In genomic region chr11:5762633-5762982, GRCm38 (mm10) we compare ENCODE assay signal across 8 mouse cellular contexts. TPM values are rescaled to one million over a fixed set of nuclear protein-coding genes. Genes with fewer than 3 reads are reported as not detected.
DNase-seq lines count a peak whose midpoint lies in the region; ATAC-seq and TF ChIP-seq lines count a peak whose summit lies in the region.

No protein-coding gene starts in this region.

- H3K27ac ChIP-seq in lung, embryonic 14.5 days (ENCODE audit: low read depth) = peak overlapping the region; percentile 94
- H3K27ac ChIP-seq in embryonic fibroblast, embryonic 13.5 days (ENCODE audit: insufficient read depth, low read length) = no peak overlapping the region; the same call in 1 of the 2 replicates
- H3K27ac ChIP-seq in limb, embryonic 13.5 days = peak overlapping the region; percentile 88; the same call in 1 of the 2 replicates
- no peak overlapping the region for H3K27ac ChIP-seq in olfactory bulb, adult 2 months (ENCODE audit: insufficient read depth, low read depth, low read length)

- no peaks in the 10 kb centered on the region for H3K27me3 ChIP-seq in lung, embryonic 14.5 days (ENCODE audit: insufficient read depth, low read length)
- no peaks in the 10 kb centered on the region for H3K27me3 ChIP-seq in limb, embryonic 13.5 days

- WGBS in lung, embryonic 14.5 days = 20% methylated on average over 6 of the region's 6 CpGs
- 19% methylated on average over 6 of the region's 6 CpGs for WGBS in limb, embryonic 13.5 days
- 14% methylated on average over 6 of the region's 6 CpGs for WGBS in olfactory bulb, adult 2 months

- no peak for TF ChIP-seq POLR2A in embryonic fibroblast, embryonic 13.5 days (IDR thresholded peaks at IDR 0.05; ENCODE audit: low read depth, low read length)
- TF ChIP-seq POLR2A in olfactory bulb, adult 2 months (IDR thresholded peaks at IDR 0.05; ENCODE audit: insufficient read depth, low read depth, low read length) = no peak

- H3K36me3 ChIP-seq in lung, embryonic 14.5 days (ENCODE audit: insufficient read depth) = peaks cover 7% of the 10 kb centered on the region; the same call in 1 of the 2 replicates
- H3K36me3 ChIP-seq in limb, embryonic 13.5 days = peaks cover 3% of the 10 kb centered on the region

- no peaks in the 10 kb centered on the region for H3K4me1 ChIP-seq in lung, embryonic 14.5 days (ENCODE audit: insufficient read depth)
- H3K4me1 ChIP-seq in embryonic fibroblast, embryonic 13.5 days (ENCODE audit: control insufficient read depth, insufficient read depth, low read length) = peaks cover 3% of the 10 kb centered on the region
- H3K4me1 ChIP-seq in limb, embryonic 13.5 days = peaks cover 12% of the 10 kb centered on the region
- H3K4me1 ChIP-seq in olfactory bulb, adult 2 months (ENCODE audit: control insufficient read depth, insufficient read depth, low read length) = 0 out of 2 replicates have a peak, but pooled peaks cover 2% of the 10 kb centered on the region

- ATAC-seq in lung, embryonic 14.5 days (ENCODE audit: insufficient read depth) = peak; percentile 40; the same call in 1 of the 2 replicates
- no peak for ATAC-seq in limb, embryonic 13.5 days (ENCODE audit: low FRiP score, low read depth)
- ATAC-seq in inflammation-experienced regulatory T-cells, adult 6 months = no peak

- TF ChIP-seq CTCF in lung, embryonic 14.5 days (IDR thresholded peaks at IDR 0.05; ENCODE audit: low read depth) = no peak
- no peak for TF ChIP-seq CTCF in embryonic fibroblast, embryonic 13.5 days (IDR thresholded peaks at IDR 0.05; ENCODE audit: borderline replicate concordance, insufficient read depth, low read length)
- TF ChIP-seq CTCF in olfactory bulb, adult 2 months (IDR thresholded peaks at IDR 0.05; ENCODE audit: insufficient read depth, low read depth, low read length) = no peak

- H3K9ac ChIP-seq in lung, embryonic 14.5 days = peak overlapping the region; percentile 89
- H3K9ac ChIP-seq in limb, embryonic 13.5 days = peak overlapping the region; percentile 92

- no peaks in the 10 kb centered on the region for H3K9me3 ChIP-seq in lung, embryonic 14.5 days (ENCODE audit: low read depth, low read length)
- H3K9me3 ChIP-seq in limb, embryonic 13.5 days = no peaks in the 10 kb centered on the region

- H3K4me3 ChIP-seq in lung, embryonic 14.5 days (ENCODE audit: low read depth, low read length) = peak overlapping the region; percentile 79
- H3K4me3 ChIP-seq in embryonic fibroblast, embryonic 13.5 days (ENCODE audit: insufficient read depth, low read length) = peak overlapping the region; percentile 3
- peak overlapping the region; percentile 82 for H3K4me3 ChIP-seq in limb, embryonic 13.5 days
- H3K4me3 ChIP-seq in olfactory bulb, adult 2 months (ENCODE audit: insufficient read depth, low read depth, low read length) = peak overlapping the region; percentile 98

- H3K4me2 ChIP-seq in lung, embryonic 14.5 days = peak overlapping the region; percentile 70
- peak overlapping the region; percentile 80 for H3K4me2 ChIP-seq in limb, embryonic 13.5 days (replicated peaks)

- no peak for DNase-seq in lung, embryonic 14.5 days
- DNase-seq in lung, postnatal 25 days (ENCODE audit: low spot score) = no peak
- DNase-seq in ovary, adult 18-20 months (ENCODE audit: low spot score) = no peak
- no peak for DNase-seq in embryo, embryonic 10 days (ENCODE audit: low spot score)

RNA-seq across cellular contexts. Expression of gene Urgcp, which starts 0.4 kb away (rescaled TPM):
- 18.3 and 20.1 TPM in 2 replicates for polyA plus RNA-seq in lung, embryonic 14.5 days (2014; fragmentation: Nextera tagmentation; extraction: Ambion mirVana)
- 18.5 and 19.7 TPM in 2 replicates for polyA plus RNA-seq in embryonic fibroblast, embryonic 13.5 days (2011; ENCODE audit: insufficient read length, low read depth, missing spikeins)
- 27.1 and 29.2 TPM in 2 replicates for polyA plus RNA-seq in limb, embryonic 13.5 days (2015; fragmentation: Nextera tagmentation; extraction: Ambion mirVana)
- not detected in 2 replicates for polyA plus RNA-seq in olfactory bulb, adult 2 months (2012; ENCODE audit: insufficient read depth, insufficient read length, low replicate concordance, missing spikeins)
- polyA plus RNA-seq in inflammation-experienced regulatory T-cells, adult 6 months (2017; shearing (Covaris generic)) = 1 to 10 TPM; 4.8 to 7.2 (median 6.3) TPM

RNA-seq across cellular contexts. Expression of gene Dbnl, which starts 25.7 kb away (rescaled TPM):
- 106 and 114 TPM in 2 replicates for polyA plus RNA-seq in lung, embryonic 14.5 days (2014; fragmentation: Nextera tagmentation; extraction: Ambion mirVana)
- 46.0 and 48.4 TPM in 2 replicates for polyA plus RNA-seq in embryonic fibroblast, embryonic 13.5 days (2011; ENCODE audit: insufficient read length, low read depth, missing spikeins)
- polyA plus RNA-seq in limb, embryonic 13.5 days (2015; fragmentation: Nextera tagmentation; extraction: Ambion mirVana) = 123 and 126 TPM in 2 replicates
- polyA plus RNA-seq in olfactory bulb, adult 2 months (2012; ENCODE audit: insufficient read depth, insufficient read length, low replicate concordance, missing spikeins) = not detected in 2 replicates
- polyA plus RNA-seq in inflammation-experienced regulatory T-cells, adult 6 months (2017; shearing (Covaris generic)) = 100 to 1,000 TPM; 127 to 153 (median 139) TPM

RNA-seq across cellular contexts. Expression of gene Pgam2, which starts 40.9 kb away (rescaled TPM):
- polyA plus RNA-seq in lung, embryonic 14.5 days (2014; fragmentation: Nextera tagmentation; extraction: Ambion mirVana) = 1.6 and 19.6 TPM in 2 replicates
- 2.8 TPM in 1 of 2 replicates, not detected in the other for polyA plus RNA-seq in embryonic fibroblast, embryonic 13.5 days (2011; ENCODE audit: insufficient read length, low read depth, missing spikeins)
- polyA plus RNA-seq in limb, embryonic 13.5 days (2015; fragmentation: Nextera tagmentation; extraction: Ambion mirVana) = 57.5 and 63.3 TPM in 2 replicates
- not detected in 2 replicates for polyA plus RNA-seq in olfactory bulb, adult 2 months (2012; ENCODE audit: insufficient read depth, insufficient read length, low replicate concordance, missing spikeins)
- polyA plus RNA-seq in inflammation-experienced regulatory T-cells, adult 6 months (2017; shearing (Covaris generic)) = 1 to 10 TPM; 1.6 to 2.3 (median 2.3) TPM

RNA-seq across cellular contexts. Expression of gene Mrps24, which starts 47.1 kb away (rescaled TPM):
- polyA plus RNA-seq in lung, embryonic 14.5 days (2014; fragmentation: Nextera tagmentation; extraction: Ambion mirVana) = 193 and 208 TPM in 2 replicates
- 40.2 and 41.9 TPM in 2 replicates for polyA plus RNA-seq in embryonic fibroblast, embryonic 13.5 days (2011; ENCODE audit: insufficient read length, low read depth, missing spikeins)
- 171 and 175 TPM in 2 replicates for polyA plus RNA-seq in limb, embryonic 13.5 days (2015; fragmentation: Nextera tagmentation; extraction: Ambion mirVana)
- polyA plus RNA-seq in olfactory bulb, adult 2 months (2012; ENCODE audit: insufficient read depth, insufficient read length, low replicate concordance, missing spikeins) = not detected in 2 replicates
- 10 to 100 TPM; 32.6 to 72.2 (median 48.1) TPM for polyA plus RNA-seq in inflammation-experienced regulatory T-cells, adult 6 months (2017; shearing (Covaris generic))

Comparison
In these comparisons a context has a peak if more than half of its experiments do, and no peak if none do; other contexts are left out.
1. H3K27ac ChIP-seq: peak in lung, embryonic 14.5 days (single experiment) and limb, embryonic 13.5 days (single experiment); none in embryonic fibroblast, embryonic 13.5 days (single experiment) and olfactory bulb, adult 2 months (single experiment).
2. H3K4me3 ChIP-seq: peak in every context shown above with its lines; median percentile 98 in olfactory bulb, adult 2 months; 82 in limb, embryonic 13.5 days; 79 in lung, embryonic 14.5 days; 3 in embryonic fibroblast, embryonic 13.5 days.